Mouse (Mus musculus) testis, adult 2 months (tissue): ENCODE results near the gene Rps16. TPM values are rescaled to one million over a fixed set of nuclear protein-coding genes. Genes with fewer than 3 reads are reported as not detected.

Experiments used
- H3K27ac ChIP-seq: fragments of 200-500 bp; 2 replicates; pipeline ENCODE4 v1.5.1; 2012; ENCODE audit warnings: low read depth, low read length; ENCODE audit not compliant: control insufficient read depth, insufficient read depth
- H3K27me3 ChIP-seq: fragments of 200-500 bp; 2 replicates; pipeline ENCODE4 v1.6.1; 2012; ENCODE audit warnings: mild to moderate bottlenecking, low read length, moderate library complexity; ENCODE audit not compliant: control insufficient read depth, insufficient read depth
- H3K36me3 ChIP-seq: fragments of 200-500 bp; 2 replicates; pipeline ENCODE4 v1.6.1; 2012; ENCODE audit warnings: mild to moderate bottlenecking, low read length; ENCODE audit not compliant: control insufficient read depth, insufficient read depth
- H3K4me1 ChIP-seq: fragments of 200-500 bp; 2 replicates; pipeline ENCODE4 v1.6.1; 2012; ENCODE audit warnings: low read length; ENCODE audit not compliant: control insufficient read depth, insufficient read depth
- H3K4me3 ChIP-seq: fragments of 200-500 bp; 2 replicates; pipeline ENCODE4 v1.5.1; 2012; ENCODE audit warnings: low read depth, mild to moderate bottlenecking, low read length, moderate library complexity, mixed read lengths; ENCODE audit not compliant: control insufficient read depth
- CTCF ChIP-seq: fragments of 200-500 bp; IDR thresholded peaks from 2 replicates; pipeline ENCODE4 v1.5.1; 2012; ENCODE audit warnings: low read depth, mild to moderate bottlenecking, inconsistent platforms, low read length, moderate library complexity; ENCODE audit not compliant: control insufficient read depth, insufficient read depth, insufficient replicate concordance
- POLR2A ChIP-seq: fragments of 200-500 bp; IDR thresholded peaks from 2 replicates; pipeline ENCODE4 v1.6.1; 2012; ENCODE audit warnings: low read depth, mild to moderate bottlenecking, inconsistent platforms, low read length, moderate library complexity; ENCODE audit not compliant: control insufficient read depth
- polyA plus RNA-seq: library from polyadenylated mRNA; depleted of rRNA; stranded (reverse); fragments of >200 nt; gene quantifications from 2 replicates; pipeline ENCODE4 v1.2.3, GENCODE M21; 2012

Gene Rps16
- polyA plus RNA-seq, 1 experiment: 227 TPM

- Histone ChIP-seq H3K4me1 (peaks cover 4% of the 10 kb centered on the region), H3K36me3 (no peaks in the 10 kb centered on the region; the same call in 1 of the 2 replicates), H3K27ac (no peak overlapping the region), H3K4me3 (no peak overlapping the region), H3K27me3 (no peaks in the 10 kb centered on the region)
- TF ChIP-seq CTCF (no peak), POLR2A (no peak)
Observed at GRCm38 (mm10) chr7:28348601-28349000, 1.9 kb upstream of the Rps16 start.

GRCm38 (mm10) chr7:28351676-28352191, 1.3 kb downstream of the Rps16 start:
- TF ChIP-seq POLR2A: no peak
- TF ChIP-seq CTCF: no peak
- H3K4me1 ChIP-seq: peaks cover 4% of the 10 kb centered on the region
- no peak overlapping the region for H3K27ac ChIP-seq
- no peak overlapping the region for H3K4me3 ChIP-seq
- H3K27me3 ChIP-seq: no peaks in the 10 kb centered on the region
- no peaks in the 10 kb centered on the region; the same call in 1 of the 2 replicates for H3K36me3 ChIP-seq

GRCm38 (mm10) chr7:28353267-28353666, 2.8 kb downstream of the Rps16 start:
- Histone ChIP-seq H3K27me3 (no peaks in the 10 kb centered on the region), H3K4me1 (peaks cover 6% of the 10 kb centered on the region), H3K36me3 (no peaks in the 10 kb centered on the region; the same call in 1 of the 2 replicates), H3K4me3 (no peak overlapping the region), H3K27ac (no peak overlapping the region)
- TF ChIP-seq CTCF: no peak
- no peak for TF ChIP-seq POLR2A

- Histone ChIP-seq H3K36me3 (no peaks in the 10 kb centered on the region; the same call in 1 of the 2 replicates), H3K27me3 (no peaks in the 10 kb centered on the region), H3K27ac (no peak overlapping the region), H3K4me3 (no peak overlapping the region), H3K4me1 (peaks cover 6% of the 10 kb centered on the region)
- TF ChIP-seq CTCF (no peak), POLR2A (no peak)
Observed at GRCm38 (mm10) chr7:28354113-28354581, 3.7 kb downstream of the Rps16 start.

- TF ChIP-seq POLR2A (no peak), CTCF (no peak)
- Histone ChIP-seq H3K4me3 (no peak overlapping the region), H3K4me1 (peaks cover 6% of the 10 kb centered on the region), H3K27me3 (no peaks in the 10 kb centered on the region), H3K36me3 (no peaks in the 10 kb centered on the region; the same call in 1 of the 2 replicates), H3K27ac (no peak overlapping the region)
Observed at GRCm38 (mm10) chr7:28354596-28354995, 4.1 kb downstream of the Rps16 start.

GRCm38 (mm10) chr7:28355221-28355620, 4.8 kb downstream of the Rps16 start:
- TF ChIP-seq POLR2A (no peak), CTCF (no peak)
- peaks cover 3% of the 10 kb centered on the region; the same call in 1 of the 2 replicates for H3K4me1 ChIP-seq
- no peaks in the 10 kb centered on the region; the same call in 1 of the 2 replicates for H3K36me3 ChIP-seq
- H3K27me3 ChIP-seq: no peaks in the 10 kb centered on the region
- no peak overlapping the region for H3K4me3 ChIP-seq
- no peak overlapping the region for H3K27ac ChIP-seq

- TF ChIP-seq POLR2A (no peak), CTCF (no peak)
Observed at GRCm38 (mm10) chr7:28356981-28357380, 6.5 kb downstream of the Rps16 start.

More at GRCm38 (mm10) chr7:28356981-28357380, 6.5 kb downstream of the Rps16 start:
- no peaks in the 10 kb centered on the region; the same call in 1 of the 2 replicates for H3K36me3 ChIP-seq
- H3K27me3 ChIP-seq: no peaks in the 10 kb centered on the region
- no peak overlapping the region for H3K4me3 ChIP-seq
- peak overlapping the region; percentile 60; the same call in 1 of the 2 replicates for H3K27ac ChIP-seq
- H3K4me1 ChIP-seq: peaks cover 3% of the 10 kb centered on the region; the same call in 1 of the 2 replicates
